Mouse (Mus musculus) right cerebral cortex, postnatal 36 days (tissue): ENCODE results near the gene Pomgnt2.

Experiments used
- DNase-seq, 2 experiments: peaks; one replicate each; pipeline ENCODE4 v3.0.0; 2022; ENCODE audit warnings: low spot score in 2 of 2, mixed read lengths in 1 of 2

Gene Pomgnt2

GRCm38 (mm10) chr9:122012816-122013215, 15.9 kb upstream of the Pomgnt2 start:
- peak; percentile 20 to 30 for DNase-seq

DNA sequence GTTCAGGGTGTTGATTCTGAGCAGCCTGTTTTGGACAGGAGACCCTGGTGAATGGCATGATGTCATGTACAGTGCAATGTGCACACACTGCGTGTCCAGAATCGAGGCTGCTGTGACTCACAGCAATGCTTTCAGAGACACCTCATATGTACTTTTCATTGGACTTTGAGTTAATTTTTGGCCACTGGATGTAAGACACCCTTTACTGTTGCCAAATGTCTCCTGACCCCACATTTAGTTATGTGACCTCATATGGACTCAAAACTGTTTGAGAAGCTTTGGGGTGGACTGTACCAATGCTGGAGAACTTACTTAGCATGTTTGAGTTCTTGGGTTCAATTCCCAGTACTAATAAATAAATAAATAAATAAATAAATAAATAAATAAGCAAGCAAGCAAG, 13.8 kb upstream of the Pomgnt2 start:
- DNase-seq, result no peak

GRCm38 (mm10) chr9:122008876-122009275, 12.0 kb upstream of the Pomgnt2 start:
- DNase-seq, result no peak

DNA sequence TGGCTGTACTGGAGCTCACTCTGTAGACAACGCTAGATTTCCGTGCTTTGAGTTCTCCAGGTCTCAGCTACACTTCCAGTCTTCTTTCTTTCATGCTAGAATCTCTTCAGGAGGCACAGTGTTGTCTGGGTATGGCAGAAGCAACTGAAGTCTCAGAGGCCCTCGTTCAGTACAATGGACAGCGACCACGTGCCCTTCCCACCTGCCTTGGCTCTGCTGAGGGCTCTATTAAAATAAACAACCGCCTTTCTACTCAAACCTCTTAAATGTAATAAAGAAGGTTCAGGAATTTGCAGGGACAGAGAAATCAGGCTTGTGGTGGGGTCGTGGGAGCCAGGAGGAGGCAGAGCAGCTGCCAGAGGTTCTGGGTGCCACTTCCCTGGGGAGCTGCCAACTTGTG, 9.7 kb upstream of the Pomgnt2 start:
- no peak for DNase-seq

- DNase-seq, result no peak
Observed at GRCm38 (mm10) chr9:122006175-122006574, 9.3 kb upstream of the Pomgnt2 start.

- no peak for DNase-seq
Observed at GRCm38 (mm10) chr9:121997978-121998377, 1.1 kb upstream of the Pomgnt2 start.

- peak; percentile 86 to 87 for DNase-seq
Observed at GRCm38 (mm10) chr9:121995508-121996131, 1.3 kb downstream of the Pomgnt2 start.

GRCm38 (mm10) chr9:121995077-121995476, 1.8 kb downstream of the Pomgnt2 start:
- DNase-seq, result no peak

DNA sequence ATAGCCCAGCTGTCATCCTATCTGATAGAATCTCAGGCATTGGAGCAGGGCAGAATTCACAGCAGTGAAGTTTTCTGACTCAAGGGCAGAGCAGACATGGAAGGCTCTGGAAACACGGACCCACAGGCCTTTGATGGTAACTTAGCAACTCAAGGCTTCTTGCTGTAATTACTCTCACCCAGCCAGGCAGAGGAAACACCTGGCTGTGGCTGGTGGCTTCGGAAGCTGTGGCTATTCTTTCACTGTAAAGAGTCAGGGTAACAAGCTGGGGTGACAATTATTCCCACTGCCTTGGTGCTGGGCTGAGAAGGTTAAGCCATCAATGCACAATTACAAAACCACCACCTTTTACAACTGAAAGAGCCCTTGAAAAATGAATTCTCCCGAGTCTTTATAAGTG, 3.9 kb downstream of the Pomgnt2 start:
- no peak for DNase-seq

GRCm38 (mm10) chr9:121991041-121991440, 5.9 kb downstream of the Pomgnt2 start:
- DNase-seq, result no peak

DNA sequence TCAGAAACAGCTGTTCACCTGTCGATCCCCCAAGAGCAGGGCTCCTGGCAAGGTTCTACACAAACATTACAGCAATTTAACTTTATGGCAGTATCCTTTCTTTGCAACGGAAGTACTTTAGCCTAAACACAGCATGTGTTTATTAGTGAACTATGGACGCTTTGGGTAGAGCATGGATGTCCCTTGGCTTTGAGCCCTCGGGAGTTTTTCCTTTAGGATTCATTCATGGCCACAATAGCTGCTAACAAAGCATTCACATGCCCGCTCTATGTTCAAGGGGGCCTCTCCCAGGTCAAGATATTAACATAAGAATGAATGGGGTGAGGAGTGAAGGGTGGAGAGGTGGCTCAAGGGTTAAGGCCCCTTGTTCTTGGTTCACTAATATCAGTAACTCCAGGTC, 7.4 kb downstream of the Pomgnt2 start:
- DNase-seq, result no peak

DNA sequence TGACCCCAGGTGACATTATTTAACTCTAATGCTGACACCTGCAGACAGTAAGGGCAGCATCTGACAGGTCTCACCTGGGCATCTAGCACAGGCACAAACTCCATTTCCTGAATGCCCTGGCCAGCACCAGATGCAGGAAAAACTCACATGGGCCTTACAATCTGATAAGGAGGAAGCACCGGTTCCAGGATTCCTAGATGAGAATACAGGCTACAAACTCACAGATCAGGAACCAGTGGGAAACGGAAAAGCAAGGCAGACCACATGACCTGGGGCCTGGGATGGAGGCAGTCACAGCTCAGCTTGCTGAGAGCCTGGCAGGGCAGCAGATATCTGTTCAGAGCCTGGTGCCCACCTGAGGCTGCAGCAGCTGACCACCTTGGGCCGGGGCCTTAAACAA, 8.0 kb downstream of the Pomgnt2 start:
- DNase-seq, result no peak

- peak; percentile 53 to 57 for DNase-seq
Observed at GRCm38 (mm10) chr9:121984465-121985461, 12.1 kb downstream of the Pomgnt2 start.

GRCm38 (mm10) chr9:121983504-121983903, 13.4 kb downstream of the Pomgnt2 start:
- DNase-seq, result peak; percentile 51 to 72

- no peak for DNase-seq
Observed at GRCm38 (mm10) chr9:121982665-121983064, 14.2 kb downstream of the Pomgnt2 start.

DNA sequence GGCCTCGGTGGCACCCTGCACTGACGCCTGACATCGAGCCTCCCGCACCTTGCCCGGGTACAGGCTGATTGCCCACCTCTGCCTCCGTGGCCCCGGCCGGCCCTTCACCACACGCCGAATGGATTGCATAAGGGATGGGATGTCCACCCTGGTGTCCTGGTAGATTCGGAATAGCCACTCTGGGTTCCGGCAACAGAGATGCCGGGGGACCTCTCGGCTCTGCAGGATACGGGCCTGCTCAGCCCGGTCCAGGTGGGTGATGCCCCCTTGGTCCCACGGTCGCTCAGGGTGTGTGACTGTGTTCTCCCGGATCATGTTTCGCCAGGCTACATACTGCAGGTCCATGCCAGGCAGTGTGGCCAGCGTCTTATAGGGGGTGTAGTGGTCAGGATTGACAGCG, 14.7 kb downstream of the Pomgnt2 start:
- no peak for DNase-seq

GRCm38 (mm10) chr9:121981466-121982105, 15.3 kb downstream of the Pomgnt2 start:
- no peak for DNase-seq

GRCm38 (mm10) chr9:121981046-121981445, 15.9 kb downstream of the Pomgnt2 start:
- DNase-seq, result no peak

DNA sequence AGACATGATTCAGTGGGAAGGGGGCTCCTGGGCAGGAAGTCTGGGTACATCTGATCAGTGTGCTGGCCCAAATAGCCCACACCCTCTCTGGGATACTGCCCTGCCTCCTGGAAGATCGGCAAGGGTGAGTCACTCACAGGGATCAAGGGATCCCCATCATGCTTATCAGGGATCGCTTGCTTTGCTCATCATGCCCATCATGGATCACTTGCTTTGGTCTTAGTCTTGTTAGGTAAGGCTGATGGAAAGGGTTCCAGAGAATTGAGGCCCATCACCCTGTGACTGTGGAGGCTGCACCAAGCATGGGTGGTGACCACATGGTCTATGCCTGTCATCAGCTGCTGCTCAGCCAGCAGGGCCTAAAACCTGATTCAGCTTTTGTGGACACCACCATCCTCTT, 21.6 kb downstream of the Pomgnt2 start:
- no peak for DNase-seq

DNA sequence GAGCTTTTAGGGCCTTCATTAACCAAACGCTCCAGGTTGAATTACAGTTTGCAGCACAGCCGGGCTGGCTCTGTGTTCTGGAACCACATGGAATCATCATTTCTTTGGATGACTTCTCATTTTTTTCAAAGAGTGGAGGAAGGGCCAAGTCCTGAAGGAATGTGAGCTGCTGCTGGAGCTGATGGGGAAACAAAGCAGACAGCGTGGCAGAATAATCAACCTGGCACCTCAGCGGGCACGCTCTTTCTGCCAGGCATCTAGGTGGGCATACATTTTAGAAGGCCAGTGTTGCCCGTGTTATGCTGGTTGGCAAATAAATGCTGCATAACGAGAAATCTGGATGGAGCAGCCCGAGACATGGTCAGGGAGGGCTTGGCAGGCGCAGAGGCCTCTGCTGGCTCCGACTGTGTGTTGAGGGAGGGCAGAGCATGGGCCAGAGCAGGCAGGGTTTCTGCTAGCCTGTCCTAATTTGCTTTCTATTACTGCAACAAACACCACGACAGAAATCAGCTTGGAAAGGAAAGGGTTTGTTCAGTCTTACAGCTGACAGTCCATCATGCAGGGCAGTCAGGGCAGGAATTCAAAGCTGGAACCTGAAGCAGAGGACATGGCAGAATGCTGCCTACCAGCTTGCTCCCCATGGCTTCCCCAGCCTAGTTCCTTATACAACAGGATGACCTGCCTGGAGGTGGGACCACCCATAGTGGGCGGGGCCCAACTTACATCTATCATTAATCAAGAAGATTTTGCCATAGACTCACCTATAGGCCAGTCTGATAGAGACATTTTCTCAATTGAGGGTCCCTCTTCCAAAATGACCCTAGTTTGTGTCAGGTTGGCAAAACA, 22.5 kb downstream of the Pomgnt2 start:
- DNase-seq, result no peak

DNA sequence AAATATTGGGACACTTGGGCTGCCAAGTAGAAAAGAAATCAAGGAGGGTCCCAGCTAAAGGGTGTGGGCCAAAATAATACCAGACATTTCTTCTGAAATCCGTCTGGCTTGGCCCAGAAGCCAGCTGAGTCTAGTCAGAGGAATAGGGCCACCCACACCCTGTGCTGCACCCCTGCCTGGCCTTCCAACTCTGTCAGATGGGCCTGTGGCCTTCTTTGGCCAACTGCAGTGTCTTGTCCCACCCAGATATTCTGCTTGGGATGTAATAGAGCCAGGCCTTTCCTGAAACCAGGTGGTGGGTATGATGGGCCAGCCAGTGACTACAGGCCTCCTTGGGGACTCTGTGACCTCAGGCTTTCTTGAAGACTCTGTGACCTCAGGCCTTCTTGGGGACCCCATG, 23.7 kb downstream of the Pomgnt2 start:
- DNase-seq, result no peak
